Mouse (Mus musculus): ENCODE results near the gene Upp2.

- TF ChIP-seq CTCF (IDR thresholded peaks at IDR 0.05; ENCODE audit: extremely low read depth, insufficient read depth, low read length) (no peak), POLR2A (IDR thresholded peaks at IDR 0.05; ENCODE audit: extremely low read depth, insufficient read depth, low read length) (no peak)
Measured at GRCm38 (mm10) chr2:58538196-58538595, 28.9 kb upstream of the Upp2 start.

All from cortical plate, adult 2 months (tissue).